Mouse (Mus musculus): ENCODE data around the gene Cyfip1.

DNA sequence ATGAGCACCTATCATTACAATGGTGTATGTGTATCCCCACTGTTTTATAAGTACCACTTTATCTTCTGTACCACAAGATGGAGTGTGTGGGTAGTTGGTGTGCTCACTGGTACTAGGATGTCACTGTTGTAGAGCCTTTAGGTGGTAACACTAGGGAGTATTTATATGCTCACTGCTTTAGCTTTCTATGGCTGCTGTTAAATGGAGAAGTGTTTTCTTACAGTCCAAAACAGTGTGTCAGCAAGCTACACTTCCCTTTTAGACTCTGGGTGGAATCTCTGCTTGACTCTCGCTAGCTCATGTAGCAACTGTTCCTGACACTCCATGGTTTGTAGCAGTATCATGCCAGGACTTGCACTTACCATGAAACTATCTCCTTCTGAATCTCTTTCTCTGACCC lies 68.0 kb downstream of the Cyfip1 start:
- no peak for TF ChIP-seq POLR2A (IDR thresholded peaks at IDR 0.05; ENCODE audit: borderline replicate concordance, extremely low read depth, insufficient read depth, insufficient read length, poor library complexity, severe bottlenecking)
- no peak for TF ChIP-seq CTCF (IDR thresholded peaks at IDR 0.05; ENCODE audit: borderline replicate concordance, extremely low read depth, insufficient read depth, insufficient read length)
